18 mouse cellular contexts compared by ENCODE assay signal in genomic region chr11:8344938-8345337, GRCm38 (mm10).
DNase-seq lines count a peak whose midpoint lies in the region; ATAC-seq and TF ChIP-seq lines count a peak whose summit lies in the region.
"Had no signal": no experiment of that assay in that cellular context is flagged by ENCODE, and none has a peak within 500 bp of the region (broad histone marks: within the 10 kb centered on the region; RNA-seq: fewer than 3 reads in every experiment).

No protein-coding gene starts in this region.

- peak; percentile 54 for DNase-seq in lung, adult 2 months
- peak; percentile 78 for DNase-seq in lung, postnatal 25 days (ENCODE audit: low spot score)
- no peak for DNase-seq in limb, embryonic 10.5 days (ENCODE audit: low spot score)
- DNase-seq in stomach, postnatal 0 days (ENCODE audit: low spot score), result no peak
- DNase-seq in adrenal gland, postnatal 10 days, result no peak
- DNase-seq: adrenal gland, postnatal 25 days; cerebellum, adult 18-20 months; cerebellum, adult 9-11 months; cerebellum, postnatal 36 days; gastrocnemius, postnatal 14 days; heart, postnatal 36 days had no signal

- H3K9ac ChIP-seq in lung, embryonic 16.5 days (ENCODE audit: low read length), result no peak overlapping the region
- no peak overlapping the region for H3K9ac ChIP-seq in stomach, postnatal 0 days (ENCODE audit: low read length)
- H3K9ac ChIP-seq: embryonic facial prominence, embryonic 13.5 days; forebrain, embryonic 12.5 days; heart, embryonic 13.5 days had no signal

- peak overlapping the region; percentile 14; the same call in 1 of the 2 replicates for H3K27ac ChIP-seq in lung, embryonic 16.5 days (ENCODE audit: low read length)
- H3K27ac ChIP-seq in limb, embryonic 10.5 days, result no peak overlapping the region
- H3K27ac ChIP-seq in stomach, postnatal 0 days (replicated peaks), result no peak overlapping the region
- H3K27ac ChIP-seq: embryonic facial prominence, embryonic 13.5 days; forebrain, embryonic 12.5 days; heart, embryonic 13.5 days had no signal

- TF ChIP-seq EP300 in stomach, postnatal 0 days (optimal IDR thresholded peaks at IDR 0.05), result no peak

- no peaks in the 10 kb centered on the region for H3K4me1 ChIP-seq in lung, adult 2 months (ENCODE audit: control insufficient read depth, insufficient read depth, low read length)
- no peaks in the 10 kb centered on the region; the same call in 1 of the 2 replicates for H3K4me1 ChIP-seq in lung, embryonic 16.5 days (replicated peaks; ENCODE audit: control insufficient read depth, insufficient read depth, low read length)
- H3K4me1 ChIP-seq in limb, embryonic 10.5 days, result no peaks in the 10 kb centered on the region
- H3K4me1 ChIP-seq in stomach, postnatal 0 days (replicated peaks; ENCODE audit: control insufficient read depth, insufficient read depth), result no peaks in the 10 kb centered on the region
- H3K4me1 ChIP-seq: embryonic facial prominence, embryonic 13.5 days; forebrain, embryonic 12.5 days; heart, embryonic 13.5 days had no signal

- H3K4me3 ChIP-seq in lung, adult 2 months (replicated peaks; ENCODE audit: extremely low read depth, low read depth, low read length), result no peak overlapping the region
- peak overlapping the region; percentile 31 for H3K4me3 ChIP-seq in lung, embryonic 16.5 days (ENCODE audit: low read length)
- H3K4me3 ChIP-seq in limb, embryonic 10.5 days, result no peak overlapping the region
- no peak overlapping the region for H3K4me3 ChIP-seq in stomach, postnatal 0 days (ENCODE audit: low read depth, low read length)
- H3K4me3 ChIP-seq: embryonic facial prominence, embryonic 13.5 days; forebrain, embryonic 12.5 days; heart, embryonic 13.5 days had no signal

- H3K9me3 ChIP-seq in lung, embryonic 16.5 days (ENCODE audit: control insufficient read depth, low read length), result no peaks in the 10 kb centered on the region
- no peaks in the 10 kb centered on the region for H3K9me3 ChIP-seq in limb, embryonic 10.5 days (replicated peaks)
- no peaks in the 10 kb centered on the region for H3K9me3 ChIP-seq in stomach, postnatal 0 days (ENCODE audit: control insufficient read depth, low read length)
- H3K9me3 ChIP-seq: embryonic facial prominence, embryonic 13.5 days; forebrain, embryonic 12.5 days; heart, embryonic 13.5 days had no signal

- H3K27me3 ChIP-seq in lung, embryonic 16.5 days (ENCODE audit: control insufficient read depth, insufficient read depth, low read depth, low read length), result no peaks in the 10 kb centered on the region
- H3K27me3 ChIP-seq in limb, embryonic 10.5 days (ENCODE audit: low read depth, poor library complexity, severe bottlenecking), result no peaks in the 10 kb centered on the region
- no peaks in the 10 kb centered on the region for H3K27me3 ChIP-seq in stomach, postnatal 0 days (ENCODE audit: control insufficient read depth, insufficient read depth, low read length)
- H3K27me3 ChIP-seq: embryonic facial prominence, embryonic 13.5 days; forebrain, embryonic 12.5 days; heart, embryonic 13.5 days; Patski had no signal

- peak overlapping the region; percentile 25 for H3K4me2 ChIP-seq in lung, embryonic 16.5 days (ENCODE audit: low read depth, low read length)
- H3K4me2 ChIP-seq in stomach, postnatal 0 days (replicated peaks; ENCODE audit: low read depth), result no peak overlapping the region
- H3K4me2 ChIP-seq: embryonic facial prominence, embryonic 13.5 days; forebrain, embryonic 12.5 days; heart, embryonic 13.5 days had no signal

- H3K36me3 ChIP-seq in lung, embryonic 16.5 days (ENCODE audit: control insufficient read depth, insufficient read depth, low read length), result no peaks in the 10 kb centered on the region
- H3K36me3 ChIP-seq in limb, embryonic 10.5 days, result no peaks in the 10 kb centered on the region
- no peaks in the 10 kb centered on the region for H3K36me3 ChIP-seq in stomach, postnatal 0 days (ENCODE audit: control insufficient read depth, insufficient read depth, low read length)
- H3K36me3 ChIP-seq: embryonic facial prominence, embryonic 13.5 days; forebrain, embryonic 12.5 days; heart, embryonic 13.5 days had no signal

- ATAC-seq in lung, embryonic 16.5 days (ENCODE audit: low read depth), result peak; percentile 96
- no peak for ATAC-seq in stomach, postnatal 0 days (ENCODE audit: low FRiP score, low TSS enrichment)
- ATAC-seq: activated CD4-positive, CD25-positive, alpha-beta regulatory T cell, adult 4 months; forebrain, embryonic 16.5 days; Patski had no signal

- no peak for TF ChIP-seq CTCF in lung, adult 2 months (IDR thresholded peaks at IDR 0.05; ENCODE audit: insufficient read depth, low read length)
- no peak for TF ChIP-seq CTCF in stomach, postnatal 0 days (IDR thresholded peaks at IDR 0.05; ENCODE audit: low read depth)

- no peak for TF ChIP-seq POLR2A in lung, adult 2 months (IDR thresholded peaks at IDR 0.05; ENCODE audit: borderline replicate concordance, extremely low read depth, low read depth, low read length)

- 67% methylated on average over 14 of the region's 14 CpGs for WGBS in lung, adult 2 months
- 54% methylated on average over 14 of the region's 14 CpGs for WGBS in lung, embryonic 16.5 days
- 93% methylated on average over 14 of the region's 14 CpGs for WGBS in limb, embryonic 10.5 days
- WGBS in stomach, postnatal 0 days, result 85% methylated on average over 14 of the region's 14 CpGs

Comparison
In these comparisons a context has a peak if more than half of its experiments do, and no peak if none do; other contexts are left out.
1. DNase-seq: peak in lung, adult 2 months (single experiment) and lung, postnatal 25 days (single experiment); none in limb, embryonic 10.5 days (single experiment), stomach, postnatal 0 days (single experiment) and adrenal gland, postnatal 10 days (single experiment).